Mouse (Mus musculus): Measurements from ENCODE around the gene Perp.
A peak's percentile ranks its signal among the peaks of the same experiment; 100 is the strongest.

Perp gene

DNA sequence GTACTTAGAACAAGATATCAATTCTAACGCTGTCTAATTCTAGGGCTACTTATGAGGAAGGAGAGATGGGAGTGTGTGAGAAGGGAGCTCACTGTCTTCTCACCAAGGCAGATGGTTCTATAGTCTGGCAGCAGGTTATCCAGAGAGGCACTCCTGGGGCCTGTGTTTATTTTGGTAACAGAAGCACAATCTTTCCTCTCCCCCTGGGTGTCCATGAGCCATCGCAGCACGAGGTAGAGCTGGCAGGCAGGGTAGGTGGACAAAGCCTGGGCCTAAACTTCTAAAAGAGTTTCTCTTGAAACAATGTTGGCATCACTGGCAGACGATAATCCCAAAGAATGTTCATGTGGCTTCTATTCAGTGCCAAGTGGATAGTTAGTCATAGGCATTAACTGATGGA is 18.5 kb downstream of the Perp start:
- no peak for DNase-seq (ENCODE audit: low spot score)

DNA sequence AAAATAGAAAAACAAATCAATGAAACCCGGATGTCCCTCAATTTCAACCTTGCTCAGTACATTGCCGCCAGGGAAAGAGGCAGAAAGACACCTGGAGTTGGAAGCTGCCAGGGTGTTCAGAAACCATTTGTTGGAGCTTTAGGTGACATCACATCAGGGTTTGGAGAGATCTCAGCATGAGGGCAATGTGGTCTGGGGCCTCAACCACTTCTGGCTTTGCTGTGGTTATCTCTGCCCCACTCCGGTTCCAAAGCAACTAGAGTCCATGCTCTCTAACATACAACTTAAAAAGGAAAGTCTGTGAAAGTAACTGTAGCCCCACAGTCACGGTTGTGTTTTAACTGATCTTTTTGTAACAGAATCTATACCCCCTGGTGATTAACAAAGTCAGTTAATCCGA is 19.9 kb downstream of the Perp start:
- no peak for DNase-seq (ENCODE audit: low spot score)

DNA sequence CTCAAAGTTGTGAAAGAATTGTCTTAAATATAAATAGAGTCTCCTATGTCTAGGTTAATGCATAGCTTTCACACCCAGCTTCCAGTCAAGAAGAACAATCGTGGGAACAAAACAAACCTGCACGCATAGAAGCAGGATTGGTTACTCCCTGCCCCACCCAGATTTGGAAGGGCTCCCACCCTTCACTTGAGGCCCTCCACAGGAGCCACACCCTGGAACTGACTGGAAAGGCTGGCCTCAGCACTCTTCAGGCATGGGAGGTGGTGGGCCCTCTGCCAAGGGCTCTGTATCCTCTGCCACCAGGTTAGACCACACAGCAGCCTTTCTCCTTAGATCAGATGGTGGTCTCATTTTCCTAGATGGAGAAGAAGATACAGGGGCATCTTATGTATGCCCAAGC is 26.2 kb downstream of the Perp start:
- no peak for DNase-seq (ENCODE audit: low spot score)

DNA sequence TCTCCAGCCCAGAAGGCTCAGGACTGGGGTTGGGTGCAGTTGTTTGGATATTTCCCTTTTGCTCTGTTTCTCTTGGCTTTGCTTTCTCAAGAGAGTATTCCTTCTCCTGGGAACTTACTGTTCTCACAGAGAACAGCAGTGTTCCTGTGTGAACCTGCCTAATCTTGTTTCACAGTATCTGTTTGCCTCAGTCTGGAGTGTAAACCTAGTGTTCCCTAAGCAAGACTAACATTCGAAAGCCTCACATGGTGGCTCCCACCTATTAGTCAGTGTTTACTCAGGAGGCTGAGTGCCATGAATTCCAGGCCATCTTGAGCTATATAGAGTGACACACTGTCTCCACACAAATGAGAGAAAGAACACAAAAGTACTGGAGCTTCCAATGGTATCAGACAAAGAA is 31.4 kb downstream of the Perp start:
- DNase-seq (ENCODE audit: low spot score), result peak; percentile 33

DNA sequence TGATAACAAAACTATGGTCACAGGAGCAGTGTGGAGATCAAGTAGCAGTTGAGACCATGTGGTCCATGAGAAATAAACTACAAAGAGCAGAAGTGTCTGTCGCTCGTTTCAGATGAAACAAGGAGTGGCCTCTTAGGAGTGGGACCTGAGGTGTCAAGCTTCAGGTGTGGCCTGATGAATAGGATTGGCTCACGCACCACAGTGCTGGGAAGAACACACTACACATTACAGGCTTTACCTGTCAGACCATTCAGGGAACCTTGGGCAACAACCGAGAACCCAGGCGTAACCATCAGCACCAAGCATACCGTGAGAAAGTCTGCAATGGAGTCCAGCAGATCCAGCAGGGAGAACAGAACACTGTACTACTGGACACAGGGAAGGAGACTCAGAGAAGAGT is 33.3 kb downstream of the Perp start:
- no peak for DNase-seq (ENCODE audit: low spot score)

DNA sequence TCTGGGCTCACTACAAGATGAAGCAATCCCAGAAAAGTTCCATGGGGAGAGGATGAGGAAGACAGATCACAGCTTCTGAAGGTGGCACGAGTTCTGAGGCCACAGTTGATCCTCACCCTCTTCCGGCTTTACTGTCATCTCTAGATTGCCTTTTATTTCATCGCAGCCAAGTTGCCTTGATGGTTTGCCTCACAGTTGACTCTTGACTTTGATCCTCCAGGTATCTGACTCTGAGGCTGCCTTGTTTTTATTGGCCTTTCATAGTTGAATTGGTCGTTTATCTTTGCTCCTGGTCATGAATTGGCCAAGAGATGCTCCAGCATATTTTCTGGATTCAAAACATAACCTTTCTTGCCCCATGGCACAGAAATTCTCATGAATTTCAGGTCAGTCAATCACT is 34.3 kb downstream of the Perp start:
- DNase-seq (ENCODE audit: low spot score), result no peak

DNA sequence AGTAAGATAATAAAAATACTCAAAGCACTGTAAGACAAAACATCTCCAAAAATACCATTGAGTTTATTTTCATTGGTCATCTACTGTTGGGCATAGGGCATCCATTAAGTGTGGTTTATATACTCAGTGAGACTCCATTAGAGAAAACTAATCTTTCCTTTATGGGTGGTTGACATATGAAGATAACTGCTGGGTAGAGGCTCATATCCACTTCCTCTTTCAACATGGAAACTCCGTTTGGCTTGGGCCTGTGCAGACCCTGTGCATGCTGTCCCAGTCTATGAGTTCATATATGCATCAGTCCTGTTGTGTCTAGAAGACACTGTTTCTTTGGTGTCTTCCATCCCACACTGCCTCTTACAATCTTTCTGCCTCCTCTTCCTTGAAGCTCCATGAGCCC is 34.9 kb downstream of the Perp start:
- no peak for DNase-seq (ENCODE audit: low spot score)

DNA sequence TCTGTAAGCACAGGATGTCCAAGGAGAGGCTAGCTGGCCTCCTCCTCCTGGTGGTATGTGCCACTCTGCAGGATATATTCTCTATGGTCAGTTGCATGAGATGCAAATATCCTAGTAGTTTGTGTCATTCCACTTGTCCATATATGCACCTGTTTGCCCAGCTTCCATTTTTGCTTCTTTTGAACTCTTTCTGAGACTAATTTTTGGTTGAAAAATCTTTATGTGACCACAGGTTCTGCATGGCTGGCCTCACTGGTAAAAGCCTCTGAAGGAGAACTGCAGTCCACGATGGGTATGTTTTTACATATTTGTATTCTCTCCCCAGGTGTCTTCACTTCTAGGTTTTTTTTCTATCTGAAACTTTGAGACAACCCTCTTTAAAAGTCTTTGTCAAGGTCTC is 37.4 kb downstream of the Perp start:
- no peak for DNase-seq (ENCODE audit: low spot score)

DNA sequence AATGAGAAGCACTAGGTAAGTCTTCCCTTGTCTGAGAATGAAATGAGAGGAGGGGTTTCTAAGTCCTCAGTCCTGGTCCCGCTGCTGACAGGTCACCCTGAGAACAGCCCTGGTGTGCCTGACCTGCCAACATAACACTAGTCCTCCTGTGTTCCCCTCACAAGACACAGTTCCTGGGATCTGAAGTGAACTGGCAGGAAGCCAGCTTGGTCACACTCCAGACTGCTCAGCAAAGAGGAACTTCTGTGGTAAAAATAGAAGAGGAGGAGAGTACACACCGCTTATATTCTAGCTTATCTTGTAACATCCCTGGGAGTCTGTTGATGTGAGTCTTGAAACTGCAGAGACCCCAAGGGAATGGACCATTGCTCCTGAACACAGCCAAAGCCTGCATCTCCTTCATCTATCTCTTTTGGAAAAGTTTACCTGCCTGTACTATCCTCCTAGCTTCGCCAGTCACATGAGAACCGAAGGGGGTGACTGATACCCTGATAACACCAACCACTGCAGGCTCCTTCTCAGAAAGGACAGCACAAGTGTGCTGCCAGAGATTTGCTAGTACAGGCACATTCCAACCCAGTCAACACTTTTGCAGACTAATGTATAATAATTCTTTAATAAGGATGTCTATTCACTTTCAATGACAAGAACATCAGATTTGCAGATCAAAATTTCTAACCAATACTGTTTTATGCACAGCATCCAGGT is 42.3 kb downstream of the Perp start:
- DNase-seq (ENCODE audit: low spot score), result peak; percentile 55

DNA sequence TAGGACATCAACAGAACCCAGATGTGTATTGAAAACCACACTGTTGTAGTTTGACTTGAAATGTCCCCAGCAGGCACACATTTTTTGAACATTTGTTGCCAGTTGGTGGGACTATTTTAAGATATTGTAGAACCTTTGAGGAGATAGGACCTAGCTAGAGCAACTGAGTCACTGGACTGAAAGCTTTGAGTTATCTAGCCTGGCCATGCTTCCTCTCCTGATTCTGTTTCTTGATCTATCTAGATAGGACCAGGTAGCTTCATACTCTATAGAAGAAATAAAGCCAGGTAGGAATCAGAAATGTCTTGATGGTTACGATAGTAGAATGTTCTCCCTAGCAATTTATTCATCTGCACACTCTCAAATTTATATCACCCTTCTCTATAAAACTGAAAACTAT is 43.9 kb downstream of the Perp start:
- DNase-seq (ENCODE audit: low spot score), result no peak

DNA sequence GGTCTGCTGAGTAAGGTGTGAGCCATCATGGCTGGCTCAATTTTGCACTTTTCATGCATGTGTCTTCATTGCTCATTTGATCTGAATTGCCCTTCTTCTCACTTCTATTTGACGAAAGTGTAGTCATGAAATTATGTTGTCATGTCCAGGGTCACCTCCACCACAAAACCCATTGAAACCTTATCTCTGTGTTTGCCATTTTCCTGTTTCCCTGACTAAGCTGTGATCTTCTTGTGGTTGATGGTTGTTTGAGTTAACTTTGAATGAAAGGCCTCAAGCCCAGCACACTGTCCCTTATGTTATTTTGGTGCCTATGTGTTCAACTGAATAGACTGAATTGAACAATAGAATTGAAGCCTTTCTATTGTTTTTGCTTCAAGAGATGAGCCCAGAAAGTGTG is 44.4 kb downstream of the Perp start:
- no peak for DNase-seq (ENCODE audit: low spot score)

DNA sequence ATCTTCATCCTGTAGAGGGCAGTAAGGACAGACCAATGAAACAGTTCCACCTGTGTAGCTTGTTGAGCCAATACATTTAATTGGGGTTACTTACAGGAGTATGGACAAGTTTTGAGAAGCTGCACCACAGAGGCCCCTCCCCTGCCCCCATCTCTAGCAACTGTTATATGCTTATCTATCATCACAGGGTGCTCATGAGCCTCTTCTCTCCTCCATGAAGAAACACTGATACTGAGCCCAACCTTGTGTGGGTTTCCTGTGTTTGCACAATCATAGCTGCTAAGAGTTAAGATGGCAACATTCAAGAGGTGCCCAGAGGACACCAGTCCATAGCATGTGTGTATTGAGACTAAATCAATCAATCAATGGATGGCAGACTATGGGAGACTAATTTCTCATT is 46.3 kb downstream of the Perp start:
- no peak for DNase-seq (ENCODE audit: low spot score)

DNA sequence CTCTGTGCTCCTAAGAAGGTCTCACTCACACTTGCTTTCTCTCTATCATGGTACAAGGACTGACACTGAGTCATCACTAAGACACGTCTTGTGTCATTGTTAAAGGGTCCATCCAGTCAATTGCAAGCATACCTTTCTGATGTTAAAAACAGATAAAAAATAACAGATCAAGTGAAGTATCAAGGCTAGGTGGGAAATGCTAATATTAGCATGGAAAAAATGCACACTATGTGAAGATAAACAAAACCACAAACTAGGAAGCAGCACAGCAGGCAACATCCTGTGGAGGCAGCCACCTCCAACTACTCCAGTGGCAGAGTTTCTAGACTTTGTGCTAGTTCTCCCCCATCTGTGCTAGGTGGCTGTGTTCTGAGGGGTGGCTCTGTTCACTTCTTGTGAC is 47.3 kb downstream of the Perp start:
- no peak for DNase-seq (ENCODE audit: low spot score)

DNA sequence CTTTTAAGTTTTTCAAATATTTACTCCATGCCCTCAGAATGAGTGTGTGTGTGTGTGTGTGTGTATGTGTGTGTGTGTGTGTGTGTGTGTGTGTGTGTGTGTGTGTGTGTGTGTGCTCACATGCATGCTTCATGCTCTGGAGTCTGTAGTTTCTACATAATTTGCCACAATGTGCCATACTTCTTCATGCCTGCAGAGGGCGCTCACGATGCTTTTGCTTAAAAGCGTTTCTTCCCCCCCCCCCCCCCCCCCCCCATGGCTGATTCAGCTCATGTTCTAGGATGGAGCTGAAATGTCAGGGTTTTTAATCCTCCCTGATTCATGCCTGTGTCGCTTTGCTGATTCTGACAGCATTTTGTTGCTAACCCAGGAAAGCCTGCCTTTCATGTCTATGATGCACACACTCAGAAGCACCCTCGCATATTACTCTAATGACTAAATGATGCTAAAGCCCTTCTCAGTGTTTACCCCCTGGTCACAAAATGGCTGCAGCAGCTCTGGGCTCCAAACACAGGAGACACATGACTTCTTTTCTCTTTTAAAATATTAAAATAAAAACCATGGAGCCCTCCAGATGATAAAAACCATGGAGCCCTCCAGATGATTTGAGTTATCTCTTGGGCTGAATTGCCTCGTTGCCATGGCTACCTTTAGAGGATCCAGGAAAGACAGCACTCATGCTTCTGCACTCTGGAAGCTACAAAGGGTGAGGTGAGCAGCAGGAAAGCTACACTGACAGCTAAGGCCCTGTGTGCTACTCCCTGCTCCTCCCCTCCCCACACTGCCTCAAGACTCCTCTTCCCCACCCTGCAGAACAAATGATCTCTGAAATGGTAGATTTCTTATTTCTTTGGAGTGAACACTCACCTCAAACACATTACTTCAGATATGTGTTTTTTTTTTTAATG is 49.7 kb downstream of the Perp start:
- no peak for DNase-seq (ENCODE audit: low spot score)

DNA sequence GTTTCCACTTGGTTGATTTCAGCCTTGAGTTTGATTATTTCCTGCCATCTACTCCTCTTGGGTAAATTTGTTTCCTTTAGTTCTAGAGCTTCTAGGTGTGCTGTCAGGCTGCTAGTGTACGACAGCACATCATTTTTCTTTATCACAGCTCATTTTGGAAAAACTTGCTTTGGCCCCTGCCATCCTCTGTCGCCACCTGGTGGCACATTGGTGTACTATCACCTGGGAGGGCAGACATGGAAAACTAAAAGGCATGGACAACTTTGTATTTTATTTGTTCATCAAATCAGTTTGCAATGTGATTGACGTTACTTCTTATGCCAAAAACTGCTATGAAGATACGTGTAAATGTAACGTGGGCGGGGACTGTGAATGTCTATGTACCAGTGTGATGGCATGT is 59.3 kb downstream of the Perp start:
- DNase-seq (ENCODE audit: low spot score), result peak; percentile 19

All from lung, postnatal 25 days (tissue).